Mouse (Mus musculus): ENCODE results near the gene Spata6. TPM values are rescaled to one million over a fixed set of nuclear protein-coding genes. Genes with fewer than 3 reads are reported as not detected.

Spata6 gene
- 27.0 and 27.1 TPM in 2 replicates for polyA plus RNA-seq (2014; fragmentation: Nextera tagmentation; extraction: Ambion mirVana)

DNA sequence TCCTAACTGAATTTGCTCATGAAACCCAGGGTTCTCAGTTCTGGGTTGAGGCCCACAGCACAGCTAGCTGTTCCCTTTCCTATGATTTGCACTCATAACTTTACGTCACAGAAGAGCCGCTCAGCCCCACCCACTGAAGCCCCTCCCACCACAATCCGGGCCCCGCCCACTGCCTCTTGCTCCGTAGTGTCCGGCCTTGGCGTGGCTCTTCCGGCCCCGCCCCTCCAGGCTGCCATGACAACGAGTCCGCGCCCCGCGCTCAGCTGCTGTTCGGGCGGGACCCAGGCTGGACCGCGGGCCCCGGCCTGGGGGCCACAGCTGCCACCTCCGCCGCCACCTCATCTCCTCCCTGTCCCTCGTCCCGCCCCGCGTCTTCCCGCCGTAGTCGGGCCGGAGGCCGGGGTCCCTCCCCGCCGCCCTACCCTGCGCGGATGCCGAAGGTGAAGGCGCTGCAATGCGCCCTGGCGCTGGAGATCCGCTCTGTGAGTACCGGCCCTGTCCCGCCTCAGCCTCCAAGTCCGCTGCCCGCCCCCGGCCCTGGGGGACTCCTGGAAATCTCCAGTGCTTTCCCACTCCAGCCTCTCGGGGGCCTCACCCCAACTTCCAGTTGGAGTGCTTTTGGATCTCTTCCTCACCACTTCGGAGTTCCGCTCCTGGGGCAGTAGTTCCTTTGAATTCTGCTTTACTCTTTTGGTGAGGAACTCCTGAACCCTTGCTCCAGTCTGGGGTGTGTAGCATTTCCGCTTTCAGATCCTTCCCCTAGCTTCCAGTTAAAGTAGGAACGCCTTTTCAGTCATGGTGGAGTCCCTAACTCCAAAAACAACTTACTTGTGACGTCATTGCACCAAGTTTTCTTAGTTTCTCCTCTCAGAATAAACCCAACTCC lies at the start of gene Spata6:
Gene Spata6, plus strand, starts transcription at position 209 of the 886 bp plus-strand sequence.
- Histone ChIP-seq H3K9me3 (ENCODE audit: control insufficient read depth, low read length) (no peaks in the 10 kb centered on the region), H3K27me3 (ENCODE audit: control insufficient read depth, insufficient read depth, low read length) (no peaks in the 10 kb centered on the region), H3K27ac (ENCODE audit: low read depth, low read length) (peak within 1 kb of the TSS; percentile 34; the same call in 1 of the 2 replicates), H3K9ac (ENCODE audit: low read length) (peak within 1 kb of the TSS; percentile 80), H3K4me1 (ENCODE audit: control insufficient read depth, insufficient read depth, low read length) (no peaks in the 10 kb centered on the region; the same call in 1 of the 2 replicates), H3K4me2 (ENCODE audit: low read depth) (peak within 1 kb of the TSS; percentile 82), H3K36me3 (ENCODE audit: control insufficient read depth, insufficient read depth, low read length) (no peaks in the 10 kb centered on the region), H3K4me3 (ENCODE audit: low read depth, low read length) (peak within 1 kb of the TSS; percentile 81)
- ATAC-seq (ENCODE audit: insufficient read depth, low FRiP score, low TSS enrichment) (peak; percentile 99), DNase-seq (ENCODE audit: low spot score) (peak; percentile 92)
- under 1% methylated on average over 35 of the region's 50 CpGs for WGBS

GRCm38 (mm10) chr4:111670566-111671421 lies 49.0 kb upstream of the Spata6 start:
- H3K27ac ChIP-seq (ENCODE audit: low read depth, low read length), result peak overlapping the region; percentile 11; the same call in 1 of the 2 replicates
- H3K4me2 ChIP-seq (ENCODE audit: low read depth), result no peak overlapping the region
- peak; percentile 33; the same call in 1 of the 2 replicates for ATAC-seq (ENCODE audit: insufficient read depth, low FRiP score, low TSS enrichment)

DNA sequence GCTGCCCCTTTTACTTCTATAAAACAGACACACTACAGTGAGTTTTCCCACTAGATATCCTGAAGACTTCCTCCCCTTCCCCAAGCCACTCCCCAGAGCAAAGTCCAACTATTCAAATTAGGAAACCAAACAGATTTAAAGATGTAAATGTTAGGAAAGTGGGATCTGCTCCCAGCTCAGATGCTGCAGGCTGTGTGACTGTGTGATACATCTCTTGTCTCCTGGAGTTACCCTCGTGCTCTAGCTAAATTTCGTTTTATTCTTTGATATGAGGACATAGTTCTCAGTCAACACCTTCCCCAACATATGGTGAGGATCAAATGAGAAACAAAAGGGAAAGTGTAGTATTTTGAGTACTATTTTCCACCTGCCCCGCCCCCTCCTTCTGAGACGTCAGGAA lies 48.3 kb upstream of the Spata6 start:
- Histone ChIP-seq H3K9me3 (ENCODE audit: control insufficient read depth, low read length) (no peaks in the 10 kb centered on the region), H3K4me2 (ENCODE audit: low read depth) (no peak overlapping the region), H3K4me1 (ENCODE audit: control insufficient read depth, insufficient read depth, low read length) (no peaks in the 10 kb centered on the region), H3K36me3 (ENCODE audit: control insufficient read depth, insufficient read depth, low read length) (no peaks in the 10 kb centered on the region), H3K27ac (ENCODE audit: low read depth, low read length) (peak overlapping the region; percentile 11; the same call in 1 of the 2 replicates), H3K9ac (ENCODE audit: low read length) (no peak overlapping the region), H3K27me3 (ENCODE audit: control insufficient read depth, insufficient read depth, low read length) (no peaks in the 10 kb centered on the region), H3K4me3 (ENCODE audit: low read depth, low read length) (no peak overlapping the region)
- DNase-seq (ENCODE audit: low spot score) (no peak), ATAC-seq (ENCODE audit: insufficient read depth, low FRiP score, low TSS enrichment) (no peak)
- WGBS, result 67% methylated on average over 4 of the region's 4 CpGs

More at GRCm38 (mm10) chr4:111670566-111671421, 49.0 kb upstream of the Spata6 start:
- peak; percentile 18 for DNase-seq (ENCODE audit: low spot score)
- no peaks in the 10 kb centered on the region for H3K27me3 ChIP-seq (ENCODE audit: control insufficient read depth, insufficient read depth, low read length)
- no peak overlapping the region for H3K4me3 ChIP-seq (ENCODE audit: low read depth, low read length)
- H3K36me3 ChIP-seq (ENCODE audit: control insufficient read depth, insufficient read depth, low read length), result no peaks in the 10 kb centered on the region
- no peaks in the 10 kb centered on the region for H3K4me1 ChIP-seq (ENCODE audit: control insufficient read depth, insufficient read depth, low read length)
- no peaks in the 10 kb centered on the region for H3K9me3 ChIP-seq (ENCODE audit: control insufficient read depth, low read length)
- no peak overlapping the region for H3K9ac ChIP-seq (ENCODE audit: low read length)
- WGBS, result 26% methylated on average over 12 of the region's 12 CpGs

DNA sequence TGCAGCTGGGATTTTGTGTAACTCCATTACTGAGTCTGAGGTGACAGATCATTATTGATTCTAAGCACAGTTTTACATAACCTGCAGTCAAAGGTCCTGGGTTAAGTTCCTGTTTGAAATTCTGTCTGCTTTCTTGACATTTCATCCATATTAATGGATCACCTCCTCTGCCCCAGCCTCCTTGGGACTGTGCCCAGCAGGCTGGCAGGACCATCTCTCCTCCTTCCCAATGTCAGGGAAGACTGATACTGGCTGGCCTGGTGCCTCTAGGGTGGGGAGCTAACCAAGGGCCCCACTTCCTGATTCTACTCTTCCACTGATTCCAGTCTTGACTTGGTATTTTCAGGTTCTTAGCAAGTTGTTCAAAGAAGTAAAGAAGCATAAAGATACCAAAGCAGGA lies 45.9 kb upstream of the Spata6 start:
- H3K4me2 ChIP-seq (ENCODE audit: low read depth), result no peak overlapping the region
- ATAC-seq (ENCODE audit: insufficient read depth, low FRiP score, low TSS enrichment), result no peak
- no peak overlapping the region for H3K4me3 ChIP-seq (ENCODE audit: low read depth, low read length)

DNA sequence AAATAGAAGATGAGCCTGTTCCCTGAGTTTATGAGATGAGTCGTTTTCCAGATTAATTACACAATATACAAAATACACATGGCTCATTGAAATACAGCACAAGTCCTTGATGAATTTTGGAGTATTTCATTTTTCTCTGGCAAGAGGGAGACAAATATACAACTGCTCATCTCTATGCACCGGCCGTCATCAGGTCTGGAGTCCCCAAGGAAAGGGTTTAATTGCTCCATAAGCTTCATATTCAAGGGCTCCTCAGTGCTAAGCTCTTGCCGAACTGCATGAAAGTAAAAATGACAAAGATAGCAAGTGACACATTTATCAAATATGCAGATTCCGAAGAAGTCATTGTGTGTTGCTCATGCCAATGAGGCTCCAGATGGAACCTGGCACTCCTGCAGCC lies 37.9 kb upstream of the Spata6 start:
- no peaks in the 10 kb centered on the region for H3K9me3 ChIP-seq (ENCODE audit: control insufficient read depth, low read length)
- no peak overlapping the region for H3K4me2 ChIP-seq (ENCODE audit: low read depth)
- no peak overlapping the region for H3K4me3 ChIP-seq (ENCODE audit: low read depth, low read length)
- H3K27me3 ChIP-seq (ENCODE audit: control insufficient read depth, insufficient read depth, low read length), result no peaks in the 10 kb centered on the region
- H3K36me3 ChIP-seq (ENCODE audit: control insufficient read depth, insufficient read depth, low read length), result no peaks in the 10 kb centered on the region
- DNase-seq (ENCODE audit: low spot score), result no peak
- 86% methylated on average over 5 of the region's 5 CpGs for WGBS
- no peak overlapping the region for H3K27ac ChIP-seq (ENCODE audit: low read depth, low read length)
- H3K4me1 ChIP-seq (ENCODE audit: control insufficient read depth, insufficient read depth, low read length), result no peaks in the 10 kb centered on the region
- no peak for ATAC-seq (ENCODE audit: insufficient read depth, low FRiP score, low TSS enrichment)
- H3K9ac ChIP-seq (ENCODE audit: low read length), result no peak overlapping the region

More for the DNA sequence above, 45.9 kb upstream of the Spata6 start:
- no peaks in the 10 kb centered on the region for H3K36me3 ChIP-seq (ENCODE audit: control insufficient read depth, insufficient read depth, low read length)
- H3K9me3 ChIP-seq (ENCODE audit: control insufficient read depth, low read length), result no peaks in the 10 kb centered on the region
- DNase-seq (ENCODE audit: low spot score), result no peak
- no peaks in the 10 kb centered on the region for H3K27me3 ChIP-seq (ENCODE audit: control insufficient read depth, insufficient read depth, low read length)
- H3K27ac ChIP-seq (ENCODE audit: low read depth, low read length), result no peak overlapping the region
- H3K9ac ChIP-seq (ENCODE audit: low read length), result no peak overlapping the region
- H3K4me1 ChIP-seq (ENCODE audit: control insufficient read depth, insufficient read depth, low read length), result no peaks in the 10 kb centered on the region

DNA sequence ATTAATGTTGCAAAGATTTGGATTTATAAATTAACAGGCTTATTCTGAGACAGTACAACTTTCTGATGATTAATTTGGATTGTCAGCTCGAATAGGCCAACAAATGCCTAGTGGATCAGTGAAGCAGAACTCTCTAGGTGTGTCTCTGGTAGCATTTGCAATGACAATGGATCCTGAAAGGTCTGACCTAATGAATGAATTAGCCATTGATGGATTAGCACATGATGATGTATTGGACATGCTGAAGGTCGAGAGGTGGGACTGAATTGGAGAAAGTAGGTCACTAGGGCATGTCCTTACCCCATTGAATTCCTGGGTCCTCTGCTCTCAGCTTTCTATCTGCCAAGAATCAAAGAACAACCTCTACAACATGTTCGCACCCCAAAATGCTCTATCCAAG lies 37.0 kb upstream of the Spata6 start:
- no peak overlapping the region for H3K27ac ChIP-seq (ENCODE audit: low read depth, low read length)
- H3K27me3 ChIP-seq (ENCODE audit: control insufficient read depth, insufficient read depth, low read length), result no peaks in the 10 kb centered on the region
- H3K4me3 ChIP-seq (ENCODE audit: low read depth, low read length), result no peak overlapping the region
- 76% methylated on average over 3 of the region's 3 CpGs for WGBS
- H3K4me1 ChIP-seq (ENCODE audit: control insufficient read depth, insufficient read depth, low read length), result no peaks in the 10 kb centered on the region
- no peak overlapping the region for H3K9ac ChIP-seq (ENCODE audit: low read length)
- no peak for DNase-seq (ENCODE audit: low spot score)
- ATAC-seq (ENCODE audit: insufficient read depth, low FRiP score, low TSS enrichment), result no peak
- no peak overlapping the region for H3K4me2 ChIP-seq (ENCODE audit: low read depth)
- no peaks in the 10 kb centered on the region for H3K36me3 ChIP-seq (ENCODE audit: control insufficient read depth, insufficient read depth, low read length)
- H3K9me3 ChIP-seq (ENCODE audit: control insufficient read depth, low read length), result no peaks in the 10 kb centered on the region

DNA sequence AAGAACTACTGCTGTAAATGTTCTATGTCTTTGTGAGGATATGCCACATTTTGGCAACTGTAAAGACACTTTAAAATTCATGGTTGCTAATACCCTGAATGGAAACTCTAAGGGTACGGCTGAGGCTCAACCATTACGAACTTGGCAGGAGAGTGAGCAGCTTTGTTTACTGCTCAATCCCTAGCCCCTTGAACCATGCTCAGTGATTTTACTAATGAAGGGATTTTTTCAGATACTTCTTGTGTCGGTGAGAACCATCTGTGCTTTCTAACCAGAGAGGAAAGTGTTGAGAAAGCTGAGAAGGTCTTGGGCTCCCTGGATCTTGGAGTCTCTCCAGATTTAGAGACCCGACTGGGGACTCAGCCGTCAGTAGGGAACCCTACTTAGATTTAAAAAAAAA lies 35.9 kb upstream of the Spata6 start:
- 81% methylated on average over 5 of the region's 5 CpGs for WGBS
- H3K4me2 ChIP-seq (ENCODE audit: low read depth), result no peak overlapping the region

DNA sequence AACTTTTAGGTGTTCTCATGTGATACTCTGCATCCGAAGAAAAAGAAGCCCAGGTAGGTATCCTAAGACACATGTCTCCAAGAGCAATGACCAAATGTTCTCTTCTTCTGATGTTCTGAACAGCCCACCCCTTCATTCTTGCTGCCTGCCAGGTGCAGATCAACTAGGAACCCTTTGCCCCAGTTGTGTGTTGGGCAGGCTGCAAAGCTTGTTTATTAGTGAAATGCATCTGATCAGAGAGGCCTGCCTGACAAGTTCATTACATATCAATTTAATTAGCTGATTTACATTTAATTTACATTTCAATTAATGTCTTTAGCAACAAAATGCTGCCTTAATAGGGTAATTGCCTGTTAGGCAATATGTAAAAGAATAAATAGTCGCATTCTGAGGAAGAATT lies 33.8 kb upstream of the Spata6 start:
- WGBS, result 64% methylated on average over 2 of the region's 2 CpGs
- Histone ChIP-seq H3K27ac (ENCODE audit: low read depth, low read length) (no peak overlapping the region), H3K36me3 (ENCODE audit: control insufficient read depth, insufficient read depth, low read length) (no peaks in the 10 kb centered on the region), H3K4me3 (ENCODE audit: low read depth, low read length) (no peak overlapping the region), H3K4me2 (ENCODE audit: low read depth) (no peak overlapping the region), H3K4me1 (ENCODE audit: control insufficient read depth, insufficient read depth, low read length) (no peaks in the 10 kb centered on the region), H3K9me3 (ENCODE audit: control insufficient read depth, low read length) (no peaks in the 10 kb centered on the region), H3K9ac (ENCODE audit: low read length) (no peak overlapping the region), H3K27me3 (ENCODE audit: control insufficient read depth, insufficient read depth, low read length) (no peaks in the 10 kb centered on the region)
- no peak for ATAC-seq (ENCODE audit: insufficient read depth, low FRiP score, low TSS enrichment)
- DNase-seq (ENCODE audit: low spot score), result no peak

More for the DNA sequence above, 35.9 kb upstream of the Spata6 start:
- DNase-seq (ENCODE audit: low spot score) (no peak), ATAC-seq (ENCODE audit: insufficient read depth, low FRiP score, low TSS enrichment) (no peak)
- Histone ChIP-seq H3K27ac (ENCODE audit: low read depth, low read length) (no peak overlapping the region), H3K4me1 (ENCODE audit: control insufficient read depth, insufficient read depth, low read length) (no peaks in the 10 kb centered on the region), H3K27me3 (ENCODE audit: control insufficient read depth, insufficient read depth, low read length) (no peaks in the 10 kb centered on the region), H3K9ac (ENCODE audit: low read length) (no peak overlapping the region), H3K4me3 (ENCODE audit: low read depth, low read length) (no peak overlapping the region), H3K36me3 (ENCODE audit: control insufficient read depth, insufficient read depth, low read length) (no peaks in the 10 kb centered on the region), H3K9me3 (ENCODE audit: control insufficient read depth, low read length) (no peaks in the 10 kb centered on the region)
